Mouse (Mus musculus): ENCODE results near the gene Xylt1.

Gene Xylt1

DNA sequence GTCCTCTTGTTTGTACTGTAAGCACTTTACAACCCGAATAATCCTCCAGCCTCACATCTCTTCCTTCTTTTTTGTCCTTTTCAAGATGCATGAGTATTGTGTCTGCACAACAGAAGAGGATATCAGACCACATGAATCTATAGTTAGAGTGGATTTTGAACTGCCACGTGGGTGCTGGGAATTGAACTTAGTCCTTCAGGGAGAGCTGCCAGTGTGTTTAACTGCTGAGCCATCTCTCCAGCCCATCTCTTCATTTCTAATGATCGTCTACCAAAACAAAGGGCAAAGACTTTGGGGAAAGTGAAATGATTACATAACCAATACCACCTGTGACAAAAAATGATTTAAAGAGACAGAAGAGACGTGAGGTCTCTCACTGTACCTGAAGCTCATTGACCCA, 5.6 kb downstream of the Xylt1 start:
- no peak for TF ChIP-seq GATA4 (IDR thresholded peaks at IDR 0.05; ENCODE audit: insufficient replicate concordance, low read length)

DNA sequence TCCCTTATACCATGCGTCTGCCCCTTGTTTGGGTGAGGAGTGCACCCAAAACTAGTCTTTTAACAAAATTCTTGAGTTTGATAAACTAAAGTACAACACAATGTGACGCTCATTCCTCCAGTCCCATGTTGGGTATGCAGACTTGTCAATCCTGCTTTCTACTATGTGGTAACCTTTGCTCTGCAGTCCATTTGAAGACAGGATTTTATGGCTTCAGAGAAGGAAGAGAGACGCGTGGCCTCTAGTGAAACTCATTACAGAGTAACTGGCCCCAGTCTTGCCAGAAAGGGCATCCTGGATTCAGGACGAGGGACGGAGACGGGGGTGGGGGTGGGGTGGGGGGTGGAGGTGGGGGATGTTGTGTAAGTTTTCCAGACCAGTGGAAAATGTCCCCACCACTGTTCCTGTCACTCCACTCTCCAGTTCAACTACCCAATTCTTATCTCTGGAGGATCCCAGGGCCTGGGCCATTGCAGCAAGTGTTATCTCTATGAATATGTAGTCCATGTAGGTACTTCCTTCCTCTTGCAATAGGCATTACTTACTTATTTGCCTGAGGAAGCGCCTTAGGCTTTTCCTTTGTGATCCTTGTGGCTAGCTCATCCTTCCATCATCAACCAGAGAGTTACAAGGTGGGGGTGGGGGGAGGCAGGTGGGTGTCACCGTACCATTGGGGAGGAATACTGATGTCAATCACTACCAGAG, 7.7 kb downstream of the Xylt1 start:
- TF ChIP-seq GATA4 (IDR thresholded peaks at IDR 0.05; ENCODE audit: insufficient replicate concordance, low read length): no peak

DNA sequence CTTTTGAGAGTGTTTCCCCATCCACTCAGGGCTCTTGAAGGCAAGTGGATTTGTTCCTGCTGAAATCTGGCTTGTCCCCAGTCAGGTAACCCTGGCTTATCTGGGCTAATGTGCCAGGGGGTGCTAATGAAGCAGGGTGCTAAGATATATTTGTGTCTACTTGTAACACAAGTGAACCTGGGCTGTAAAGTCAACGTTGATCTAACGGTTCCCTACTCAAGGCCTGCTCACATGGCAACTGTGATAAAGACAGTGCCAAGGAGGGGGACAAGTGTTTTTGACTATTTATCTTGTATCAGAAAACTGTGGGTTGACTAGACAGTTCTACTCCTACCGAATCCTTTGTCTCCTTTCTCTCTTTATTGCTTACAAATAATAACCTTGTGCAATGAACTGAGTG, 8.3 kb downstream of the Xylt1 start:
- no peak for TF ChIP-seq GATA4 (IDR thresholded peaks at IDR 0.05; ENCODE audit: insufficient replicate concordance, low read length)

DNA sequence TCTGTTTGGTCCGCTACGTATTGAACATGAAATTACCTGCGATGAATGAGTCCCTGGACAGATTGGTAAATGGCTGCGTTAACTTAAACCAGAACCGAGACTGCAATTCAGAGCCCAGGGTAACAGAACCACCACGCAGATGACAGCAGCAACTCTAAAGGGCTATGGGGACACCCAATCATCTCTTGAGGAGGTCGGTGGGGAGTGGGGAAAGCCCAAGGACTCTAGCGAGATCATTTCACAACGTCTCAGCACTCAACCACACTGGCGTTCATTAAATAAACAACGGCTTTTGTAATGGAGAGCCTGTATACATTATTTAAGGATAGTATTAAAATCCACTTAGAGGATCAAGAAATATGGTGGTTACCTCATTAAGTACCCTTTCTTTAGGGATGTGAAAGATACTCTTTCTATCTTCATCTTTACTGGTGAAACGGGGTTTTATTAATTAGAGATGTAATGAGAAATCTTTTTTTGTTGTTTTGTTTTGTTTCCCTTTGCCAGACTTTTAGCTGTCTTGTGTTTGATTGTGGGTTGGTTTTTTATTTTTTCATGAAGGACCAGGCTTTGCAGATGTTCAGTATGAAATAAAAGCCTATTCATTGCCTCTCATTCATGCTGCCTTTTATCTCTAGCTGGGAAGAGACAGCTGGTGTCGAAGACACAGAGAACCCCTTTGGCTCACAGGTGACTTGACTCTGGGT, 12.2 kb downstream of the Xylt1 start:
- no peak for TF ChIP-seq GATA4 (IDR thresholded peaks at IDR 0.05; ENCODE audit: insufficient replicate concordance, low read length)

DNA sequence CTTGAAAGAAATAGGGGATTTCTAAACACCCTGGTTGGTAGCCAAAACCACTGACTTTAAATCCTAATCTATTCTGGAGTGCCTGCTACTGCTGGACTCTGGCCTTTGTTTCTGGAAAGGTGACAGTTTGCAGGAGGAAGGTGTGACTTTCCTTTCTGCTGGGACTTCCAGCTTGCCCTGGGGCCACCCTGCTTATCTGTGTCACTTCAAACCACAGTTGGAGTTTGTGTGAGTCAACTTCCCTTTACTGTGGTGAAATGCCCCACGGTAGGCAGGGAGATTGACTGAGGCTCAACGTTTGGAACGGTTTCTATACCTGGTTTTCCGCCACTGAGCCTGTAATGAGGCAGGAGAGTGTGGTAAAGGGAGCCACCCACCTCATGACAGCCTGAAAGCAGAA, 13.2 kb downstream of the Xylt1 start:
- TF ChIP-seq GATA4 (IDR thresholded peaks at IDR 0.05; ENCODE audit: insufficient replicate concordance, low read length): no peak

DNA sequence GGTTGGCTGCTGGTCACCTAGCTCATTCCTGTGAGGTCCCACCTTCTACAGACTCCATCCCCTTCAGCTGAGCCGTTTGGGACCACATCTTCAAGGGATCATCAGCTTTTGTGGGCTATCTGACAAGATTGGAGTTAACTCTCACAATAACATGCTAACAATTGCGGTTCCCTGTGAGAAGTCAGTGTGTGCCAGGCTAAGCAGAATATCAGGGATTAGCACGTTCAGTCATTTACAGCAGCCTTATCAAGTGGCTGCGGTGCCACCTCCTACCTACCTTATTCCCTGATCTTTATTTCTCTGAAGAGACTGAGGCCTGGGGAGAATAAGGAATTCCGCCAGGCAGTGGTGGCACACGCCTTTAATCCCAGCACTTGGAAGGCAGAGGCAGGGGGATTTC, 13.6 kb downstream of the Xylt1 start:
- TF ChIP-seq GATA4 (IDR thresholded peaks at IDR 0.05; ENCODE audit: insufficient replicate concordance, low read length): no peak

DNA sequence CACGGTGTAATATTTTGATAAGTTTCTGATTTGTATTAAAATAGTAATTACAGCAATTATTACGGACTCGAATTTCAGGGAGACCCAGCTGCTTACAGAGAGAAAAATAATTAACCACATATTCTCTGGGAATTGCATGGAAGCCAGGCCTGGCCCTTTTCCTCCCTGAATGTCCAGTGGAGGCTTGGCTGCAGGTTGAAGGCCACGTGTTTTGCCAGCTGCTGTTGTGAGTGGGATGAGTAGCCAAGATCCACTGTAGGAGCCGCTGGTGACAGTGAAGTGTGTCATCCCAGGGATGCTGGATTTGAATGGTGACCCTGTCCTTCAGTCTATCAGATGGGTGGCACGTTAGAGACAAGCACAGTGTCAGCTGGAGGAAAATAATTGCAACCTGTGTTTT, 14.7 kb downstream of the Xylt1 start:
- no peak for TF ChIP-seq GATA4 (IDR thresholded peaks at IDR 0.05; ENCODE audit: insufficient replicate concordance, low read length)

DNA sequence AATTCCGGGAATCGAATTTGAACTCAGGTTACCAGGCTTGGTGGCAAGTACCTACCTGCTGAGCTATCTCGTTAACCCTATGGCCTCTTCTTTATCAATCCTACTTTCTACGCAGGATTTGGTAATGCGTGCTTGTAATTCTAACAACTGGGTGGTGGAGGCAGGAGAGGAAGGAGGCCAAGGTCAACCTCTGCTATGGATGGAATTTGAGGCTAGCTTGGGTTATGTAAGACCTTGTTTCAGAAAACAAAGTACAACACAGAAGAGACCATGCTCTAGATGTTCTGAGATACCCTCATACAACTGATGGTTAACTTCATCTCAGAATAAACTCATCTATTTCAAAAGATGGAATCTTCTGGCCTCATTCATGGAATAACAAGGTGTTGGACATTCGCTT, 17.1 kb downstream of the Xylt1 start:
- no peak for TF ChIP-seq GATA4 (IDR thresholded peaks at IDR 0.05; ENCODE audit: insufficient replicate concordance, low read length)

DNA sequence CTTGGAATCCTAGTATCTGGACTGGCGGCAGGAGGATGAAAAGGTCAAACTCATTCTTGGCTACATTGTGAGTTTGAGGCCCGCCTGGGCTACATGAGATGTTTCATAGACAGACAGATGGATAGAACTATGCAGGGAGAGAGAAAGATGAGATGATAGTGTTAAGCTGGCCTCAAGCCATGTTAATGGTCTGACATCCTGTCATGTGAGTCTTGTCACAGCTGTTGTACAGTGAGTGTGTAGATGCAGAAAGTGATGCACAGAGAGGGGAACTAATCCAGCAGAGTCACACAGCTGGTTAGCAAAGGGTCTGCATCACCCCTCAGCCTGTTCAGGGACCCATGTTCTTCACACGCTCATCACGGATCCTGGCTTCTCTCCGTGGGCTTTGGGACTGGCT, 19.2 kb downstream of the Xylt1 start:
- TF ChIP-seq GATA4 (IDR thresholded peaks at IDR 0.05; ENCODE audit: insufficient replicate concordance, low read length): no peak

DNA sequence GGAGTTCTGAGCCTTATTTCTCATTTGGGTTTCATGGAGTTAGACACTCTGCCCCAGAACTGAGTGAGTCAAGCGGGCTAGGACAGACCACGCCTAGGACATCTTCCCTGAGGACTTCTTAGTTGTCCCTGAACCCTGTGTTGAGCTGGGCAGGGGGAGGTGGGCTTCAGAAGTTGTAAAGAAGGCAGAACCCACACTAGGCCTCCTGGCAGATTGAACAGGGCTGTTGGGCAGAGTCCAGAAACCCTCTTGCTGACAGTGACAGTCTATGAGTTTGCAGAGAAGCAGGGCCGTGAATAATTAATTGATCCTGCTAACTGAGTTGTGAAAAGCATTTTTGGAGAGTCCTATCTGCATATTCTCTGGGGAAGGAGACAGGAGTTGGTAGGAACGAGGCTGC, 20.8 kb downstream of the Xylt1 start:
- TF ChIP-seq GATA4 (IDR thresholded peaks at IDR 0.05; ENCODE audit: insufficient replicate concordance, low read length): no peak

DNA sequence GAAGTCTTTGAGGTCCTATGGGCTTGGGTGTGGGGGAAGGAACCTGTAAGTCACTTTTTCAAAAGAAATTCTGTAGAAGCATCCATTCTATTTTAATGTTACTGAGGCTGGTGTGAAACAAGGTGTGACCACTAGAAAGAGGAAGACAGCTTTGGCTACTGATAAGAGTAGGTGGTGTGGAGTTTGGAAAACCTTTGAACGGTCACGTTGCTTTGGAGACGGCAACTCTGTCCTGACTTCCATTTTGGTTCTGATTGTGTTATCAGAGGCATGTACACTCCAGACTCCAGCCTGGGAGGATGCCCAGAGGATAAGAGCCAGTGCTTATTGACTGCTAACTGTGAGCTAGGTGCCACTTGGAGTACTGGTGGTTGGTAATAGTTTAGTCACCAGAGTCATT, 25.6 kb downstream of the Xylt1 start:
- no peak for TF ChIP-seq GATA4 (IDR thresholded peaks at IDR 0.05; ENCODE audit: insufficient replicate concordance, low read length)

DNA sequence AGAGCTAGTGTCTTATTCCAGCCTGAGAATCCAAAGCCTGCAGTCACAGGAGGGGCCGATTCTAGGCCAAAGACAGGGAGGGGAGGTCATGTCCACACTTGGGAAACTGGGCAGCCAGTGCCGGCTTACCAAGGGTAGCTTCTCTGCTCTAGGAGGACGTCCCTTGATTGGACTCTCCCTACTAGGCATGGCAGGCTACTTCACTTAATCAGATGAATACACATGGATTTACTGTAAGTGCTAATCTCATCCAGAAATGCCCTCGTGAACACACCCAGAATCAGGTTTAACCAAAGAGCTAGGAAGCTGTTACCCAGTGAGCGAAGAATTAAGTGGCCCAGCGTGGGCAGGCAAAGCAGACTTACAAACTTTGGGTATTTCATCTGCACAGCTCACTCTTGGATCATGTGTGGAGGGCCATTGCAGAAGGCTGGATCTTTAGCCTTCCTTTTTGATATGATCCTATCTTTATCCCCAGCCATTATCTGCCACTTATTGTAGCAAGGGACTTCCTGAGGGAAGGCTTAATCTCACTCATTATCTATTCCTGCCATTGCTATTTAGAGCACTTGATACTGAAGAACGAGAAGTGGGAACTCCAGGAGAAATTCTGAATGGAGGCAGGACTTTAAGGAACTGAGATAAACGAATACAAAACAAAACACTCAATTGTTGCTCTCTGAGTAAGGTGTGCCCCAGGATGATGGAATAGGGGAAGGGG, 28.6 kb downstream of the Xylt1 start:
- TF ChIP-seq GATA4 (IDR thresholded peaks at IDR 0.05; ENCODE audit: insufficient replicate concordance, low read length): no peak

DNA sequence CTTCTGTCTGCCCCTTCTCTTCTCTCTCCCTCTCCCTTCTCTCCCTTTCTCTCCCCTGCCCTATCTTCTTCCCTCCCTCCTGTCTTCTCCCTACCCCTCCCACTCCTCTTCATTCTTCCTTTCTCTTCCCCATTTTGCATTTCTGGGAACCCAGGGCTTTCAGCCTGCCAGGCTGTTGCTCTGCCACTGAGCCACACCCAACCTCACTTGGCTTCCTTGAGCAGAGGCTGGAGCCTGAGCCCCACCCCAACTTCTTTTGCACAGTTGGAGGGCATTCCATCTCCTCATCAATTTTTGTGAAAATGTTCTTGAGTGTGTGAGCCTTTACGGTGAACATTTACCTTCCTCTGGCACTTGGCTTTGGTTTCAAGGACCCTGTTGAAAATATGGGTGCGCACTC, 31.1 kb downstream of the Xylt1 start:
- TF ChIP-seq GATA4 (IDR thresholded peaks at IDR 0.05; ENCODE audit: insufficient replicate concordance, low read length): no peak

DNA sequence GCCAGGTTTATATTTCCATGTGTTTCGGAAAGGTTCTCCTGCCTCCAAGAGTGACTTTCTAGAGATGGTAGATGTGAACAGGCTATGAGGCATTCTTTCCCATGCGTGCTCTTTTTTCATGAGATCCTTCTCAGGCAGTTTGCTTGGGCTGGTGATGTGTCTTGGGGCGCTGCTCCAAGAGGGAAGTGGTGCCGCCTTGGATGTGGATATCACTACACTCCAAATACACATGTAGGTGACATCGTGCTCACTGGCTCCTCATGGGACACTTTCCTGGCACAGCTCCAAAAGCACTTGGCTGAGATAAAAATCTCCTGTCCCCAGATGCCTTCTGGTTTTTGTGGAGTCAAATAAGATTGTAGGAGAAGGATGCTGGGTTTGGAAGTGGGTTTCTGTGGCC, 31.6 kb downstream of the Xylt1 start:
- TF ChIP-seq GATA4 (IDR thresholded peaks at IDR 0.05; ENCODE audit: insufficient replicate concordance, low read length): no peak

DNA sequence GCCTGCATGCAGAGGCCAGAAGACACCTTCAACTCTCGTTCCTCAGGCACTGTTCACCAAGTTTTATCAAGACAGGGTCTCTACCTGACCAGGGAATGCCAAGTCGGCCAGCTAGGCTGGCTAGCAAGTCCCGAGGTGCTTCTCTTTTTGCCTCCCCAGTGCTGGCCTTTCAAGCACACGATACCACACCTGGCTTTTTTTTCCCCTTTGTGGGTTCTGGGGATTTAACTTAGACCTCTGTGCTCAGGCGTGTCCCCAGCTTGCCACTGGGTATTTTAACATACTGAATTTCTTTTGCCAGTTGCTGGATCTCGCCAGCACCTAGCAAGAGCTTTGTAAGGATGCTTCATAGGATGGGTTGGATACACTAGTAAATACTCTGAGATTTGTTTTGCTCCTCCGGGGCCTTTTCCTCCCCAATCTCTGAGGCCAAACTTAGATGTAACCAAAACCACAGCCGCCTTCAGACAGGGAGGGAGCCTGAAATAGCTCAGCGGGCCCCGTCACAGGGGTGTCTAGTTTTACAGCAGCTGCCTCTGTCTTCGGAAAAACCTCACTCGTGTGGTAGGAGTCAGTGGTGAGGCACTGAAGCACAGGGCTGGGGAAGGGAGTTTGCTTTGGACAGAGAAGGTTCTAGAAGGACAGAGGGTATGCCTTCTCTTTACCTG, 33.7 kb downstream of the Xylt1 start:
- TF ChIP-seq GATA4 (IDR thresholded peaks at IDR 0.05; ENCODE audit: insufficient replicate concordance, low read length): no peak

DNA sequence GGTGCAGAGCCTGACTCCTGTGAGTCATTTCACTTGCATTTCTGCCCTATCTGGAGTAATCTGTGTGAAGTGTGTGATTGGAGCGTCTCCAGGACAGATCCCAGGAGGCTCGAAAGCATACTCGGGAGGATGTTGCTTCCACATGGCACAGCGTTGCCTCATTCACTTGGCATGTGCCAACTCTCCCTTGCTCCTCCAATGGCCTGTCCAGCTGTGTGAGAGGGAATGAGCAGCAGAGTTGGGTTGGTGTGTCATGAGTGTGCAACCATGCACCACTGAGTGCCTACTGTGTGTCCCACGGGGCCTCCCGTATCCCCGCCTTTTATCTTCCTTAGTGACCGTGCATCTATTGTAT, 34.2 kb downstream of the Xylt1 start:
- no peak for TF ChIP-seq GATA4 (IDR thresholded peaks at IDR 0.05; ENCODE audit: insufficient replicate concordance, low read length)
